Mouse (Mus musculus): Measurements from ENCODE around the gene Foxs1.

The Foxs1 gene

DNA sequence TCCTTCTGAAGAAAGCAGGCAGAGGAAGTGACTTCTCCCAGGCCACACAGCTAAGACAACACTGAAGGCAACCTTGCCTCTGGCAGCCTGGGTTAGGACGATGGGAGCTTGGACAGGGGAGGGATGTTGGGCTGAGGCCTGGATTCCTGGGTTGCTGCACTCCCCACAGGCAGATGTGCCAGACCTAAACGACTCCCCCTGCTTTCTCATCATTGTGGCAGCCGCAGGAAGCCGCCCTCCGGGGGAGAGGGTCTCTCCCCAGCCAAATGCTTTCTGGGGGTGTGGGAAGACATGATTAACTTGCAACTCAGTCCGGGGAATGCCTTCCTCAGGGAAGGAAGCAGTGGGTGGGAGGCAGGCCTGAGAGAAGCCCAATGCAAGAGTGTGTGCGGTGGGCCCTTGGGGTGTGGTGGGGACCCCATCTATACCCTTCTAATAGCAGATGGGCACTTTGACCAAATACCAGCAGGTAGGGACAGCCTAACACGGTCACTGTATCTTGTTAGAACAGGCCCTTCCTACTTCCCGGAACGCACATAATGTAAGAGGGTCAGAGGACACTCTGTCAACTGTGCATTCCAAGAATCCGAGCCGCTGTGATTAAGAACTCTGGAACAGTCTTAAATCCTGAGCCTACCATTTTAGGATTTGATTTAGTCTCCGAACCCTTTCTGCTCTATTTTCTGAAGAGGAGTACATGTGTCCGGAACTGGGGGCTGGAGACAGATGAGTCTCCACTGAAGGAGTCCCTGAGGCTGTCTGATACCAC, 4.6 kb downstream of the Foxs1 start:
- DNase-seq (ENCODE audit: low read depth): no peak

GRCm38 (mm10) chr2:152927371-152927770, 5.6 kb downstream of the Foxs1 start:
- peak; percentile 97 for DNase-seq (ENCODE audit: low read depth)

GRCm38 (mm10) chr2:152926896-152927295, 6.1 kb downstream of the Foxs1 start:
- peak; percentile 88 for DNase-seq (ENCODE audit: low read depth)

GRCm38 (mm10) chr2:152925189-152925872, 7.7 kb downstream of the Foxs1 start:
- DNase-seq (ENCODE audit: low read depth): peak; percentile 97

DNA sequence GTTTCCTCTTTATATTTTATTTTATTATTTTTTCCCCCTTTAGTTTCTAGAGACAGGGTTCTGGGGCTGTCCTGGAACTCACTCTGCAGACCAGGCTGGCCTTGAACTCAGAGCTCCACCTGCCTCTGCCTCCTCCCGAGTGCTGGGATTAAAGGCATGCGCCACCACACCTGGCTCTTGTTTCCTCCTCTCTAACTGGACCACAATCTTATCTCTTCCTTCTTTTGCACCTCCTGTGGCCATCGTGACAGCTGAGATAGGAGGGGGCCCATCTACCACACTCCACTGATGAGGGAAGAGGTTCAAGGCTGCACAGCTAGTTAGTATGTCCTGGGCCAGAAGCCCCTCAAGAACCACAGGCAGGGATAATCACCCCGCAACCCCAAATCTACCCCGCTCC, 8.5 kb downstream of the Foxs1 start:
- peak; percentile 87 for DNase-seq (ENCODE audit: low read depth)

GRCm38 (mm10) chr2:152924128-152924527, 8.9 kb downstream of the Foxs1 start:
- DNase-seq (ENCODE audit: low read depth): no peak

DNA sequence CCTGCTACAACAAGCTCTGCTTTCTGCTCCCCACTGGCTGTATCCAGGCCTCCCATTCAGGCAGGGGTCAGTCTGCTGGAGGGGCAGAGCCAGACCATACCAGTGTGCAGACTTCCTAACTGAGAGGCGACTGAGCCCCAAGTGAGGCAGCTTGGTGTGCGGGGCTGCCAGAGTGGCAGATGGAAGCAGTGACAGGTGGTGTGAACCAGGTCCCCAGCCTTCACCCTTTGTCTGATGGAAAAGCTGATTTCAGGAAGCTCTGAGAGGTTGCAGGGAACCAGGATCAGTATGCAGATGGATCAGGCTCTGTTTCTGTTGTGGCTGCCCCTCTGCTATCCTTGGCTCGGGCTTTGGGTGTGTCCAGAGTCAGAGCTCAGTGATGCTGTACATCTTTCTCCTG, 9.4 kb downstream of the Foxs1 start:
- DNase-seq (ENCODE audit: low read depth): no peak

DNA sequence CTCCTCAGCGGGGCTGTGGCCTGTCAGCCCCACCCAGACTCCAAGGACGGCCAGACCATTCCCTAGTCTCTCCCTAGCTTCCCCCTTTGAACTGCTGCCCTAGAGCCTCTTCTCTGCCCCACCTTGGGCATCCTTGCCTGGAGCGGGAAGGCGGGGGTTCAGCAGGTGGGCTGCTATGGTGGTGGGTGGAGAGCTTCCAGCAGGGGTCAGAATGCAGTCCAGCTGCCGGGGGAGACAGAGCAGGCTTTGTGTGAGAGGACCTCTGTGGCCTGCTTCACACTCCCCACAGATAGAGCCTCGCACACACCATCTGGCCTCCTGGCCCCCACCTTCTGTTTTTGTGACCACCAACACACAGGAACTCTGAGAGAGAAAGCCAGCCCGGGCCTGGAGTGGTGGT, 10.6 kb downstream of the Foxs1 start:
- no peak for DNase-seq (ENCODE audit: low read depth)

DNA sequence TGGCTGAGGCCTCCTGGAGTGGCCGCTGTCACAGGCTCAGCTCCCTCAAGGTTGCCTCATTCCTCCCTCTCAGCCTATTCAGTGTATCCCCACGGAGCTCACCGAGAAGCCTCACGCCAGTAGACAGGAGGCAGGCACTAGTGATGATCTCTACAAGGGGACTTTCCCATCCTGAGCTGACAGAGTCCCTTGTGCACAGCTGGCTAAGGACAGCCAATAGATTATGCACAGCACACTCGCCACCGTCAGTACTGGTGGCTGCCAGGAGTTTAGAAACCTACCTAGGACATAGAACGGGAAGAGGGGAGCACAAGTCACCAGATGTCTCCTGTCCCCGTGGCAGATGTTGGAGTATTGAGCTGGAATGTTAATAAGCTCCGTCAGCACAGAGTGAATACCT, 15.3 kb downstream of the Foxs1 start:
- no peak for DNase-seq (ENCODE audit: low read depth)

DNA sequence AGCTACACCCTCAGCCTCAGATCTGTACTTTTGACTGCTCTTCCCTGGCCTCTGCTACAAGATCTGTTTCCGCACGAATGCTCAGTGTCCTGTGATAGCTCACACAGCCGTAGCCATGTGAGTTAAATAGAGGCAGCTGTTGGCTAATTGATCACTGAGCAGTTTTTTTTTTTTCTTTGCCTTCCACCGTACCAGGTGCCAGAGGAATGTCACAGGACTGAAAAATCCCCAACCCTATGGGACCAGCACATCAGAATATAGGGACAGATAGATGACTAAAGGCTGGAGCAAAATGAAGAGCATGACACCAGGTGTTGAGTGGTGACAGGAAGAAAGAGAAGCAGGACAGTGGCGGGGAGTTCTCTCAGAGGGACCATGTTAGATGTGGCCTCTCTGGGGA, 16.9 kb downstream of the Foxs1 start:
- DNase-seq (ENCODE audit: low read depth): no peak

DNA sequence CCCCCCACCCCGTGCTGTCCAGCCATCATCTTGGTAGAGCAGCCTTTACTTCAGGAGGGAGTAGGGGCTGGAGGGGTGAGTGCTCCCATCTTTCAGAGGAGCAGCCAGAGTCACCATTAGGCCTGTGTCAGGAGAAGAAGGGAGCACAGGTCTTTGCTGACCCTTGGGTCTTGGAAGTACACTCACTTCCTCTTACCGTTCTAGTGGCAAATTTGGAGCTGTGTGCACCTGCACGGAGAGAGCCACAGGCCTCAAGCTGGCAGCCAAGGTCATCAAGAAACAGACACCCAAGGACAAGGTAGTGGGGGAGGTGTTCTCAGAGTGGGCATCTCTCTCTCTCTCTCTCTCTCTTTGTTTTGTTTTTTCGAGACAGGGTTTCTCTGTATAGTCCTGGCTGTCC, 17.6 kb downstream of the Foxs1 start:
- DNase-seq (ENCODE audit: low read depth): no peak

DNA sequence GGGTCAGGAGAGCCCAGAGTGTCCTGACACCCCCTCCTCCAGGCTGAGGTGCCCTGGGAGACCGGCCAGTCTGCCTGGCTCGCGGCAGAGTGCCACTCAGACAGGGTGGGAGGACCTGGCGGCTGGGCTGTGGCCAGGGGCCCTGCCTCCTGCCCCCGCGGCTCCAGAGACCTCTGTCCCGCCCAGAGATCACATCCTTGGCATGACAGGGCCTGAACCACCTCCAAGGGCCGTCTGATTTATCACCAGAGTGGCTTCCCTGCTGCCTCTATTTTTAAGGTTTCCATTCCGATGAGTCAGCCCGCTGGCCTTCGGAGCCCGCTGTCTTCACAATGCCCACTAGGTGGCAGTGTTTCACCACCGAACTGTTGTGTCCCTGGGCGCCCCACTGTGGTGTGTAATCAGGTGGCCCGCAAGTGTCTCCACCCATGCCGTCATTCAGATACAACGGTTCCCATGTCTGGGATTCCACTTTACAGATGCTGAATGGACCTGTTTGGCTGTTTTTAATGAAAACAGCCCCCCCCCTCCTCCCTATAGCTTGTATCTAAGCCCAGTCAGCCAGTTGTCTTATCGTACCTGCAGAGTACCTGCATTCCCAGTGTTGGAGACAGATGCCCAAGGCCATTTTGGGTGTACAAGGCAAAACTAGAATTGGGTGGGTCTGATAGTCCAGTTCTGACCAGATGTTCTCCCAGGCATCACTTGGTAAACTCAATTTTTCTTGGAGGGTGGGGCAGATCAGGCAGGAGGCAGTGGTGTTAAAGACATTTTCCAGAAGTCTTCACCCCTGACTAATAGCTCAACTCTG, 18.5 kb downstream of the Foxs1 start:
- peak; percentile 91 for DNase-seq (ENCODE audit: low read depth)

DNA sequence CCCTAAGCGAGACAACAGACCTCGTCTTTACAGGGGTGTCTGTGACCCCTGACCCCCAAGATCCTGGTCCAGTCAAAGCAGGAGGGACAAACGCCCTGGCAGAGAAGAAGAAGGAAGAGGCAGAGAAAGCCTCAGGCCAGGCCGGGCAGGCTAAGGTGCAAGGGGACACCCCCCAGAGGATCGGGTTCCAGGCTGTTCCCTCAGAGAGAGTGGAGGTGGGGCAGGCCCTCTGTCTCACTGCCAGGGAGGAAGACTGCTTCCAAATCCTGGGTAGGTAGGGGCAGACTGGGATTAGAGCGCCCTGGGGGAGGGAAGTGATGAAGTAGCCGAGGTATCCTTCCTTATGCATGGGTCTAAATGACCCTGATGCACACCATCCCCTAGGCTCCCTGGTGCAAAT, 19.5 kb downstream of the Foxs1 start:
- DNase-seq (ENCODE audit: low read depth): no peak

GRCm38 (mm10) chr2:152911432-152911831, 21.6 kb downstream of the Foxs1 start:
- DNase-seq (ENCODE audit: low read depth): no peak

GRCm38 (mm10) chr2:152911031-152911430, 22.0 kb downstream of the Foxs1 start, which contains the start of gene Mylk2:
TSS of gene Mylk2 (plus strand) at chr2:152911352.
- no peak for DNase-seq (ENCODE audit: low read depth)

DNA sequence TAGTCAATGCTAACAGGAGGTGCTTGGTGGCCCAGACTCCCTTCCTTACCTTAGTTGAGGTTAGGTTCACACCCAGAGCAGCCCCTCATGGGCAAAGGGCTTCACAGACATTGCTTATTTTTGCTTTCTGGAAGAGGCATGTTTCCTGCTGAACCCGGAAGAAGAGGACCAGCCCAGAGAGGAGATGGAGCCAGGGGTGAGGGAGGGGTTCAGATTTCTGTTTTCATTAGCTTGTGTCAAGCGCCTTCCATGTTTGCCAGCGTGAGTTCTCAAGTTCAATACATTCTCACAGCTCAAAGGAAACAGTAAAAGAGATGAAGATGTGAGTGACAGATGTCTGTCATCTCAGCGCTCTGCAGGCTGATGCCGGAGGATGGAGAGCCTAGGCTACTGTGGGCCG, 23.2 kb downstream of the Foxs1 start:
- no peak for DNase-seq (ENCODE audit: low read depth)

DNA sequence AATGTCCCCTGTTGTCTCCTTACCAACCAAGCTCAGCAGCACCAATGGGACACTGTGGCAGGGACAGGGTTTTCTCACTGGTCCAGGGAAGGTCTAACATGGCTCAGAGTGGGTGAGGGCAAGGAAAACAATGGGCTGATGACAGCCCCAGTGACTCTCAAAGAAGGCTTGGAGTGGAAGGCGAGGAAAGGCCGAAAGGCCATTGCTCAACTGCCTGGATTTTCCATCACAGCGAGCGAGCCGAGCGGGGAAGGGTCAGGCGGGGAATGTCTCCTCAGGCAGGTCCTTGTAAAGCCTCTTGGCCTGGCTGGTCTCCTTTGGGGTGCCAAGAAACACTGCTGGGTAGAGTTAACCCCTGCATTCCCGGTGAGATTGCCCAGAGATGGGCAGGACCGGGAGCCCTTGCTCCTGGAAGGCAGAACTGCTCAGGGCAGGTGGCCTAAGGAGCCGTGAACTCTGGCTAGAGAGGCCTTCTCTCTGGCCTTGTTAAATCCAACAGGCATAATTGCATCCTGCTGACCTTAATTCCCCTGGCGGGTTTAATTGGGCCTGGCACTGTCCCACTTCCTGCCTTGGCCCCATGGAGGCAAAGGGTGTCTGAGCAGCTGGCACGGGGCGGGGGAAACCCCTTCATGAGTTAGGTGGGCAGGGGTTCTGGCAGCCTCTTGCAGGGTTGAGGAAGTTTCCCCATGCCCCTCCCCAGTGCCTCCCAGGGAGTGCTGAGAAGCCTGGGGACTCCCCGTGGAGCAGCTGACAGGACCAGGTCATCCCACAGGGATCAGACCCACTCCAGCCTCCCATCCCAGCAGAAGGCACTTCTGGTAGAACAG, 25.7 kb downstream of the Foxs1 start:
- no peak for DNase-seq (ENCODE audit: low read depth)

DNA sequence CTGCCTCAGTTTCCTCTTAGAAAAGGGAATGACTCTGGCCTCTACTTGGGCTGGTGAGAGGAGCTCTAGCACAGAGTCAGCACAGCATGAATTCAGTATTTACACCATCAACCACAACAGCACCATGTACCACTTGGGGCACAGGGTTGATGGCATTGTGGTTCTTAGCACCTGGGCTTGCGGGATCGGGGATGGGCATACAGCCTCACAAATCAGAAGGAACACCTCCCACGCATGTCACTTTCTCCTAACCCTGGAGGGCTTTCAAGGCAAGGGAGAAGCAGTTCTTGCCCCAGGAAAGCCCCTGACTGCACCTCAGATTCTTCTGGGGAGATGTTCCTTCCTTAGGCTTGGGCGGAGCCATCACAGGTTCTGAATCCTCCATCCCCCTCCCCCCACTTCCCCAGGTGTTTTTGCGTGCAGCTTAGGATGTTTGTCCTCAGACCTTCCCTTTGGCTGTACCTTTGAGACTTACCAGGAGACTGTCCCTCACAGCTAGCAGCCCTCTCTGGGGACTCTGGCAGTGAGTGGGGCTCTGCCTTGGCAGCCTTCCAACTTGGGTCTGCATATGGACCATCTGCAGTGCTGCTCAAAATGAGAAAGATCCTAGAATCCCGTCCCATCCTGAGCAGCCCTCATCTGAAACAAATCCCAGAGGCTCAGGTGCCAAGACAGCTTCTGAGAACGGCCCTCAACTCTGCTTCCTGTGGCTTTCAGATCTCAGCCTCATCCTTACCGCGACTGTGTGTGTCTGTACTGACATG, 26.6 kb downstream of the Foxs1 start:
- DNase-seq (ENCODE audit: low read depth): no peak

DNA sequence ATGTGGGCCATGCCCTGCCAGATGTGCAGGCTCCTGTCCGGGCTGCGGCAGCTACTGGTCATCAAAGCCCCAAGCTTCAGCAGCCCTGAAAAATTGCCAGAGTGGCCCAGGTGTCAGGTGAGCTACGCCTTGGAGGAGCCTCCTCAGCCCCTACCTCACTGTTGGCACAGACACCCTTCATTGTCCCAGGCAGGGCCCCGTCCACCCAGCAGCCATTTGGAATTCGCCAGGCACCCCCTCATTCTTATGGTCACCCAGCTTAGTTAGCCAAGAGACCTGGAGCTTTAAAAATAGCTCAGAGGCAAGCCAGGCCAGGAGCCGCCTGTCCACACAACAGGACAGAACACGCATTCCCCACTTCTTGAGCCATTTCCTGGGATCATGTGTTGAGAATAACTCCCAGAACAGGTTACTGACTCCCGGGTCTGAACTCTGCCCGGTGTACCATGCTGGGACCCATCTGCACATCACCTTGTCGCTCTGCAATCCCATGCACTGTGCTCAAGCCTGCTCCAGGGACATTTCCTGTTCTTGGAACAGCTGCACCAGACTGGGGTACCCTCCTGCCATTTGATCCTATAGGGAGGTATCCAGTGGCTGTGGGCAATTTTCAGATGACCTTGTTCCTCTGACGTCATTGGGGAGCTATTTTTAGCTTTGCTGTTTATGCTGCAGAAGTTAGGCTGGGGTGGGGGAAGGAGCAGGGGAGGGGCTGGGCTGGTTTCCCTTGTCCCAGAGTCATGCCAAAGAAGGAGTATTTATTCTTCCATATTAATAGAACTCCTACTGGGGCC, 27.8 kb downstream of the Foxs1 start:
- no peak for DNase-seq (ENCODE audit: low read depth)

DNA sequence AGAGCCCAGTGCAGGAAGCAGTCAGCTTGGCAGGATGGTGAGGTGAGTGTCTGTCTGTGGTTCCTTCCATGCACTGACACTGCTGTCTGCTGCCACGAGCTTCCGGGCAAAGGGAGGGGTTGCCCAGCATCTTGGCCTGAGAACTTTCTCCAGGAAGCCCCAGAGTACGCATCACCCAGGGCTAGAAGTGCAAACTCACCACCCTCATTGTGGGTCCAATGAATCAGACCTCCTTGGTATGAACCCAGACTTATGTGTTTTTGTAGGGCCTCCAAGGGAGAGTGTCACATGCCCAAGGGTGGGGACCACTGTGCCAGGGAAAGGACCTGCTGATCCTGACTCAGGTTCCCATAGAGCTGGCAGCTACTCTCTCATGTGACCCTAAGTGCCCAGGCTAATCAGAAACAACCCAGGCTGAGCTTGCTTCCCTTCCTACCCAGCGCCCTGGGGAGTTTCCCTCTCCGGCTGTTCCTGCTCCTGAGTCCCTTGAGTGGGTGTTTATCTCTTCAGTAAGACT, 28.8 kb downstream of the Foxs1 start:
- peak; percentile 94 for DNase-seq (ENCODE audit: low read depth)
